Mouse (Mus musculus) thymus, adult 2 months (tissue): ENCODE measurements around the gene Gas2l1. TPM values are rescaled to one million over a fixed set of nuclear protein-coding genes. Genes with fewer than 3 reads are reported as not detected.

ENCODE experiments used
- DNase-seq: peaks from one replicate; pipeline ENCODE4 v3.0.0; 2021
- H3K27ac ChIP-seq: fragments of 200-500 bp; 2 replicates; pipeline ENCODE4 v1.5.1; 2012; ENCODE audit warnings: low read length, control low read depth; ENCODE audit not compliant: control insufficient read depth, insufficient read depth
- H3K27me3 ChIP-seq: fragments of 200-500 bp; 2 replicates; pipeline ENCODE4 v1.6.1; 2012; ENCODE audit warnings: mild to moderate bottlenecking, low read length, moderate library complexity, mixed read lengths; ENCODE audit not compliant: control insufficient read depth, insufficient read depth
- H3K36me3 ChIP-seq: fragments of 200-500 bp; 2 replicates; pipeline ENCODE4 v1.6.1; 2012; ENCODE audit warnings: mild to moderate bottlenecking, low read length, moderate library complexity; ENCODE audit not compliant: control insufficient read depth, insufficient read depth
- H3K4me1 ChIP-seq: fragments of 200-500 bp; replicated peaks from 2 replicates; pipeline ENCODE4 v1.6.1; 2012; ENCODE audit warnings: low read length; ENCODE audit not compliant: control insufficient read depth, insufficient read depth
- H3K4me3 ChIP-seq: fragments of 200-500 bp; 2 replicates; pipeline ENCODE4 v1.5.1; 2012; ENCODE audit warnings: mild to moderate bottlenecking, low read length, control low read depth, moderate library complexity; ENCODE audit not compliant: control insufficient read depth, insufficient read depth
- CTCF ChIP-seq: fragments of 200-500 bp; IDR thresholded peaks from 2 replicates; pipeline ENCODE4 v1.5.1; 2012; ENCODE audit warnings: mild to moderate bottlenecking, control low read depth, low read length, moderate library complexity, borderline replicate concordance; ENCODE audit not compliant: control insufficient read depth, poor library complexity, insufficient read depth; ENCODE audit errors: extremely low read depth
- POLR2A ChIP-seq: fragments of 200-500 bp; IDR thresholded peaks from 2 replicates; pipeline ENCODE4 v1.6.1; 2012; ENCODE audit warnings: mild to moderate bottlenecking, low read length, control low read depth, moderate library complexity; ENCODE audit not compliant: control insufficient read depth, poor library complexity, insufficient read depth; ENCODE audit errors: extremely low read depth
- WGBS: fragments of 180-500 bp; shearing (Covaris S2); methylation state at CpG from one replicate; pipeline ENCODE4 v1.1.7; 2018; 5-methylcytosine and 5-hydroxymethylcytosine counted together
- polyA plus RNA-seq: library from polyadenylated mRNA; depleted of rRNA; stranded (reverse); fragments of >200 nt; gene quantifications from 2 replicates; pipeline ENCODE4 v1.2.3, GENCODE M21; 2012

The Gas2l1 gene
- polyA plus RNA-seq, 1 experiment = 24.9 TPM

DNA sequence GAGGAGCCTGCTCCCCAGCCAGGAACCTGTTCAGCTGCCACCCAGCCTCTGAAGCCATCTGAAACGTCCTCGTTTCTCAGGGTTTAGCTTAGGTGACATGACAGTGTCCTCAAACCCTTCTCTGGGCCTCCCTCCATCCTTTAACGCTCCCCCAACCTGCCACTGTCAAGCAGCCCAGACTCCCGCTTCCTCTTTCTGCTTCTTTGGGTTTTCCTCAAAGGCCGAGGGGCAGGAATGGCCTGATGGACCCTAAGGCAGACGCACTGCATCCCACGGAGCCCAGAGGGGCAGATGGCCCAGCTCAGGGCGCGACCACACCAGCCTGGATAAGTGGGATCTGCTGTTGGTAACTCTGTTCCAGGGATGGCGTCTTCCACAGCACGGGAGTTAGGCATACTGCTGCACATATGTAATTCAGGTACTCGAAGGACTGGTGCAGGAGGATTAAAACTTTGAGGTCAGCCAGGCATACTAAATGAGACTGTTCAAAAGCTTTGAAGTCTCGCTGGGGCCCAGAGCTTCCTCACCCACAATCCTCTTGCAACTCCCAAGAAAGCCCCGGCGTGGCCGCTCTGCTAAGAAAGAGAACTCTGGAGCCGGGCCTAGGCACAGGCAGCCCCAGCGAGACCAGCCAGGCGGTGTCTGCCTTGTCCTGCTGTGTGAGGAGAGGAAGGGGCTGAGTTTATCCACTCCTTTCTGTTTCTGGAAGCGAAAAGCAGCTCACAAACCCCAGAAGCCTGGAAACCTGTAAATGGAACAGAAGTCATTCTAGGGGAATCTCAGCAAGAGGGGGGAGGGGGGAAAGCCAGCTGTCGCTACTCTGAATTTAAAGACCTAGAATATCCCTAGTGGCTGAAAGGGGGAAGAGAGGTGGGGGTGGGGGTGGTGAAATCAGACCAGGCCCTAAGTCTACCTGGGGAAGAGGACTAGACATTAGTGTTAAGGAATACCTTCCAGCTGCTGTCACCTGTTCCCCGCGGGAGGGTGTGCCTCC lies 8.9 kb downstream of the Gas2l1 start:
- TF ChIP-seq CTCF = no peak
- TF ChIP-seq POLR2A = no peak
- Histone ChIP-seq H3K36me3 (no peaks in the 10 kb centered on the region), H3K27me3 (peaks cover 28% of the 10 kb centered on the region; the same call in 1 of the 2 replicates), H3K4me3 (no peak overlapping the region), H3K4me1 (peaks cover 12% of the 10 kb centered on the region), H3K27ac (no peak overlapping the region)
- no peak for DNase-seq
- 74% methylated on average over 23 of the region's 23 CpGs for WGBS

- Histone ChIP-seq H3K36me3 (no peaks in the 10 kb centered on the region), H3K27me3 (peaks cover 21% of the 10 kb centered on the region; the same call in 1 of the 2 replicates), H3K27ac (no peak overlapping the region), H3K4me1 (peaks cover 10% of the 10 kb centered on the region), H3K4me3 (no peak overlapping the region)
- no peak for TF ChIP-seq CTCF
- TF ChIP-seq POLR2A = no peak
- no peak for DNase-seq
- 97% methylated on average over 6 of the region's 6 CpGs for WGBS
Observed at GRCm38 (mm10) chr11:5054874-5055273, 10.3 kb downstream of the Gas2l1 start.

DNA sequence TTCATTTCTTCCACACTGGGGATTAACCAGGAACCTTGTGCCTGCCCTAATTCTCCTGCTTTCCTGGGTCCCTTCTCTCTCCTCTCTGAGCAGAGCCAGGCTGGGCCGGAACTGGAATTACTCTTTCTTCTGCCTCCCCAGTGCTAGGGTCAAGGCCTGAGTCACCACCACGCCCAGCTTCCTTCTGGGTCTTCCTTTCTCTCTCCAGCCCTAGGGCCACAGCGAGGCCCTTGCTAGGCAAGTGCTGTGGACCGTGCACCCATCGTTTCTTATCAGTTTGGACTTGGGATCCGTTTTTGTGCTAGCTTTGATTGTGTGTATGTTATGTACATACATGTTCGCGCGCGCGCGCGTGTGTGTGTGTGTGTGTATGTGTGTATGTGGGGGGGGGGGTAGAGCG lies 11.0 kb downstream of the Gas2l1 start:
- H3K4me3 ChIP-seq = no peak overlapping the region
- no peak for DNase-seq
- no peaks in the 10 kb centered on the region for H3K36me3 ChIP-seq
- H3K27me3 ChIP-seq = peaks cover 15% of the 10 kb centered on the region; the same call in 1 of the 2 replicates
- TF ChIP-seq POLR2A = no peak
- no peak for TF ChIP-seq CTCF
- H3K27ac ChIP-seq = no peak overlapping the region
- 96% methylated on average over 14 of the region's 14 CpGs for WGBS
- peaks cover 10% of the 10 kb centered on the region for H3K4me1 ChIP-seq

DNA sequence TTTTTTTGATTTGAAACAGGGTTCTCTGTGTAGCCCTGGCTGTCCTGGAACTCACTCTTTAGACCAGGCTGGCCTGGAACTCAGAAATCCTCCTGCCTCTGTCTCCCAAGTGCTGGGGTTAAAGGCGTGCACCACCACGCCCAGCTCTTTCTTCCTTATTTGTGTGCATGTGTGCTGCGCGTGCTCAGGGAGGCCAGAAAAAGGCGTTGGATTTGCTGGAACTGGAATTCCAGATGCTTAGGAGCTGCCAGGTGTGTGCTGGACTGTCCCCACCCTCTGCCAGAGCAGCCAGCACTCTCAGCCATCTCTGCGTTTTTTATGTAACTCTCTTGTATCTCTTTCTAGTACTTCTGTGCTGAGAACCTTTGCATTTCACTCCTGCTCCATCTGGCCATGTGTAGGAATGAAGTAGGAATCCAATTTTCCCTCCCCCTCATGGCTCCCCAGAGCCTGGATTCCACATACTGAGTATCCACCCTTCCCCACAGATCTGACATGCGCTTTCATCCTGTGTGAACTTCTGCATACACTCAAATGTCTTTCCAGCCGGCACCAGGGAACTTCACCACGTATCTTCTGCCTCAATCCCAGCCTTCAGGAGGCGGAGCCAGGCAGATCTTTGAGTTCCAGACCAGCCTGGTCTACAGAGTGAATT lies 12.8 kb downstream of the Gas2l1 start:
- Histone ChIP-seq H3K27me3 (peaks cover 3% of the 10 kb centered on the region; the same call in 1 of the 2 replicates), H3K36me3 (no peaks in the 10 kb centered on the region), H3K4me3 (no peak overlapping the region), H3K4me1 (no peaks in the 10 kb centered on the region), H3K27ac (no peak overlapping the region)
- DNase-seq = no peak
- TF ChIP-seq POLR2A (no peak), CTCF (no peak)
- 91% methylated on average over 10 of the region's 10 CpGs for WGBS

DNA sequence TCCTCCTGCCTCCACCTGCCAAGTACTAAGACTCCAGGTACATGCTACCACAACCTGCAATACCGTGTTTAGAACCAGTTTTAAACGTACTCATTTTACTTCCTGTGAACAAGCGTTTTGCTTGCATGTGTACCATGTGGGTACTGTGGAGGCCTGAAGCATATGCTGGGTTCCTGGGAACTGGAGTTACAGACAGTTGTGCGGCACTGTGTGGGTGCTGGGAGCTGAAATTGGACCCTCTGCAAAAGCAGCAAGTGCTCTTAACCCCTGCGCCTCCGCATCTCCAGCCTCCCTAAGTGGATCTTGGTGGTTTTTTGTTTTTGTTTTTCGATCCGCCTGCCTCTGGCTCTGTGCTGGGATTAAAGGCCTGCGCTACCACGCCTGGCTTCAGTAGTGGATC lies 13.5 kb downstream of the Gas2l1 start:
- Histone ChIP-seq H3K4me1 (no peaks in the 10 kb centered on the region), H3K36me3 (no peaks in the 10 kb centered on the region), H3K27me3 (no peaks in the 10 kb centered on the region), H3K27ac (no peak overlapping the region), H3K4me3 (no peak overlapping the region)
- TF ChIP-seq CTCF (no peak), POLR2A (no peak)
- no peak for DNase-seq
- WGBS = 83% methylated on average over 10 of the region's 10 CpGs

DNA sequence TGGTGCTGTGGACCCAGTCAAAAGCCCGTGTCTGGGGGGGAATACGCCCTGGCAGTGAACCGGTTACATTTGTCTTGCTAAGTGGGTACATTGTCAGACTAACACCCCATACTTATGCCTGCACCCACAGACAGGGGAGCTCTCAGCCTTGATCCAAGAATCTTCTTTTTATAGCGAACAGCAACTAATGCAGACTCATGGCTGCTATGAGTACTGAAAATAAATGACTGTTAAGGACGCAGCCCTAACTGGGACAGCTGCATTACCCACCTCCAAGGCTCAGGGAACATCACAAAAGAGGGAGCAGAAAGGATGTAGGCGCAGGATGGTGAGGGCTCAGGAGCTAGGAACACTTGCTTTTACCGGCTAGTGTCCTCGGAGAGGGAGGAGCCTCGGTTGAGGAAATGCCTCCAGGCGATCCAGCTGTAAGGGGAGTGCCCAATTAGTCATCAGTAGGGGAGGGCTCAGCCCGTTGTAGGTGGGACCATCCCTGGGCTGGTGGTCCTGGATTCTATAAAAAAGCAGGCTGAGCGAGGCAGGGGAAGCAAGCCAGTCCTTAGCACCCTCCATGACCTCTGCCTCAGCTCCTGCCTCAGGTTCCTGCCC lies 18.7 kb downstream of the Gas2l1 start:
- no peak for TF ChIP-seq CTCF
- no peak for TF ChIP-seq POLR2A
- no peak overlapping the region for H3K27ac ChIP-seq
- H3K4me1 ChIP-seq = no peaks in the 10 kb centered on the region
- DNase-seq = no peak
- H3K27me3 ChIP-seq = no peaks in the 10 kb centered on the region
- no peak overlapping the region for H3K4me3 ChIP-seq
- H3K36me3 ChIP-seq = peaks cover 7% of the 10 kb centered on the region
- 76% methylated on average over 12 of the region's 12 CpGs for WGBS
